Mouse (Mus musculus) thymus, adult 2 months (tissue): ENCODE results near the gene Gm20817. TPM values are rescaled to one million over a fixed set of nuclear protein-coding genes. Genes with fewer than 3 reads are reported as not detected.
"Not testable (repeated sequence)": the region's sequence is repeated elsewhere in the genome, so short reads cannot be mapped to it uniquely, and the experiment has no call there.

Experiments
- DNase-seq: peaks from one replicate; pipeline ENCODE4 v3.0.0; 2021
- H3K27ac ChIP-seq: fragments of 200-500 bp; 2 replicates; pipeline ENCODE4 v1.5.1; 2012; ENCODE audit warnings: low read length, control low read depth; ENCODE audit not compliant: control insufficient read depth, insufficient read depth
- H3K27me3 ChIP-seq: fragments of 200-500 bp; 2 replicates; pipeline ENCODE4 v1.6.1; 2012; ENCODE audit warnings: mild to moderate bottlenecking, low read length, moderate library complexity, mixed read lengths; ENCODE audit not compliant: control insufficient read depth, insufficient read depth
- H3K36me3 ChIP-seq: fragments of 200-500 bp; 2 replicates; pipeline ENCODE4 v1.6.1; 2012; ENCODE audit warnings: mild to moderate bottlenecking, low read length, moderate library complexity; ENCODE audit not compliant: control insufficient read depth, insufficient read depth
- H3K4me1 ChIP-seq: fragments of 200-500 bp; replicated peaks from 2 replicates; pipeline ENCODE4 v1.6.1; 2012; ENCODE audit warnings: low read length; ENCODE audit not compliant: control insufficient read depth, insufficient read depth
- H3K4me3 ChIP-seq: fragments of 200-500 bp; 2 replicates; pipeline ENCODE4 v1.5.1; 2012; ENCODE audit warnings: mild to moderate bottlenecking, low read length, control low read depth, moderate library complexity; ENCODE audit not compliant: control insufficient read depth, insufficient read depth
- WGBS: fragments of 180-500 bp; shearing (Covaris S2); methylation state at CpG from one replicate; pipeline ENCODE4 v1.1.7; 2018; 5-methylcytosine and 5-hydroxymethylcytosine counted together
- polyA plus RNA-seq: library from polyadenylated mRNA; depleted of rRNA; stranded (reverse); fragments of >200 nt; gene quantifications from 2 replicates; pipeline ENCODE4 v1.2.3, GENCODE M21; 2012; rRNA removed

Gm20817 gene
- polyA plus RNA-seq = not detected in 2 replicates

GRCm38 (mm10) chrY:68832628-68833027 is at the start of gene Gm20817:
Gene Gm20817, minus strand, starts transcription at chrY:68832728.
- H3K4me1 ChIP-seq, H3K27ac ChIP-seq, DNase-seq, H3K36me3 ChIP-seq, H3K27me3 ChIP-seq, H3K4me3 ChIP-seq: not testable (repeated sequence)
- WGBS = no CpG with 5 or more reads among the region's 5 CpGs
